Mouse (Mus musculus): ENCODE data around the gene 1600014C23Rik.

1600014C23Rik gene

DNA sequence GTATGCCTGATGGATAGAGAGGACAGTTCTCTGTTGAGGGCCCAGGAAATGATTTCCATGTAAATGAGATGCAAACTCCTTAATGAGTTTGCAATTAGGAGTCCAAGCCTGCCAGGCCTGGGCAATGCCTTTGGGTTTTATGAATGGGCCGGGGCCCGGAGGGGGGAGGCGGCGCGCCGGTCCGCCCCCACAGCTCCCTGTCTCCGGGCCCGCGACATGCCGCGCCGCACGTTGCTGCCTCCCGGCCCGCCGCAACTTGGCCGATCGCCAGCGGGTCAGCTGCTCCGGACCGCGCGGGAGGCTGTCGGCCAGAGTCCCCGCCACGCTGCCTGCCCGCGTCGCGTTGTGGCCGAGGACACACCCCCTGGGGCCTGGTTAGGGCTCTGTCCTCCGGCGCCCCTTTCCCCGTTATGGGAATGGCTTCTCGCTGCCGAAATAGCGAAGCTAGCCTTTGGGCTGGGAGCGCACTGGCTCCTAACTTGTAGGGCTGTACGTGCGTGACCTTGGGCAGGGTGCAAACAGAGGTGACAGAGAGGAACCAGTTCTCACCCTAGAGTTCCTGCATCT lies at the start of gene 1600014C23Rik:
1600014C23Rik (minus strand) TSS at position 110 of the 567 bp plus-strand sequence.
- peak; percentile 75 to 76 for DNase-seq (ENCODE audit: low spot score in 2 of 2)

DNA sequence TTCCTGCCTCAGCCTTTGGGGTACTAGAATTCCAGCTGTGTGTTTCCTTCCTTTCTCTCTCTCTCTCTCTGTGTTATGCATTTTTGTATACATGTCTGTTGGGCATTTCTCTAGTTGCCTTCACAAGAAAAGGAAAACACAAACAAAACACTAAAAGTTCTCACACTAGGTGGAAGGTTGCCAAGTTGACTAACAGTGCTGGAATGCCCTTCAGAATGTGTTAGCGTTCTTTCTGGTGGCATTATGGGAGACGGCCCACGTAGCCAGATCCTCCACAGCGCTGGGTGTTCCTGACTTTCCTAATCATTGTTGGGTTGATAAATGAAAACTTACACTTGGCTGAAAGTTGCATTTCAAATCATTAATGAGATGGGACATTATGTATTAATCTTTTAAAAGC lies 44.8 kb upstream of the 1600014C23Rik start:
- DNase-seq (ENCODE audit: low spot score in 2 of 2) = no peak

DNA sequence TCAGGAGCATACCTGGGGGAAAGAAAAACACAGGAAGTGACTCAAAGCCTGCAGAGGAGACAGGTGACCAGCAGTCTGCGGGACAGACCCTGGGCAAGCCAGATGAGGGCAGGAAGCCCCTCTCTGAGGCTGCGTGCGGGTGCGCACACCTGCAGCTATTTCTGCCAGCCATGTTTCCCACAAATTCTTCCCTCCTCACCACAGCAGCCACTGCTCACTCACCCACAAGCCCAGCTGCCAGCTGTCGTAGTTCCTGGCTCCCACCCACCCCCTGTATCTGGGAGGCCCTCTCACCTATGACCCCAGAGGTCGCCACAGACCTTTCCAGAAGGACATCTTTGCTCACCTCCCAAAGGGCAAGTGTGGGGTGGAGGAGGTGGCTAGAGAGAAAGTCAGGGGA lies 43.8 kb upstream of the 1600014C23Rik start:
- no peak for DNase-seq (ENCODE audit: low spot score in 2 of 2)

DNA sequence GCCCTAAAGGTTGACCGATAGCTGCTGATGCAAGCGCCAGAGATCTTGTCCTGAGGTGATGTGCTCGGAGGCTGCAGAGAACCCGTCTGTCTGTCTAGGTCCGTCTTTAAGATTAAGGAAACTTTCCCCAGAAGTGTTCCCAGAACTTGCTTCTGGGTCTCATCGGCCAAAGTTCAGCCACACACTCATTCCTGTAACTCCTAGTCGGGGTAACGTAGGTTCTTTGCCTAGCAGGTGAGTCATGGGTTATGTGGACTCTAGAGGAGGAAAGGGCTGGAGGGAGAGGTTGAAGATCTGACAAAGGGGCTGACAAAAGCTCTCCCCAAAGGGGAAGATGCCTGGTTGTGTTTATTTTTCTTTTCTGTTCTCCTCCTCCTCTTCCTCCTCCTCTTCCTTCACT lies 42.5 kb upstream of the 1600014C23Rik start:
- no peak for DNase-seq (ENCODE audit: low spot score in 2 of 2)

DNA sequence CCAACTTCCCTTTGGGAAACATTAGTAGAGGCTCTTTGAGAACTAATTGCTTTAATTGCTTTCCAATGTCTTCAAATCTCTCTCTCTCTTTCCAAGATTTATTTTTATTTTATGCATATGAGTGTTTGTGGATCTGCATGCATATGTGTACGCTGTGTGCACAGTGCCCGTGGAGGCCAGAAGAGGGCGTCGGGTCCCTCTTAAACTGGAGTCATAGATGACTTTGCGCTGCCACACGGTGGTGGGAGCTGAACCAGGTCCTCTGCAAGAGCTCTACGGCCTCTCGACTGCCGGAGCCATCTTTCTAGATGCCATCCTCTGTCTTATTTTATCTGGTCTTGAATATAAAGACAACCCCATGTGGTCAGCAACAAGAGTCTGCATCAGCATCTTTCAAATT lies 41.8 kb upstream of the 1600014C23Rik start:
- no peak for DNase-seq (ENCODE audit: low spot score in 2 of 2)

DNA sequence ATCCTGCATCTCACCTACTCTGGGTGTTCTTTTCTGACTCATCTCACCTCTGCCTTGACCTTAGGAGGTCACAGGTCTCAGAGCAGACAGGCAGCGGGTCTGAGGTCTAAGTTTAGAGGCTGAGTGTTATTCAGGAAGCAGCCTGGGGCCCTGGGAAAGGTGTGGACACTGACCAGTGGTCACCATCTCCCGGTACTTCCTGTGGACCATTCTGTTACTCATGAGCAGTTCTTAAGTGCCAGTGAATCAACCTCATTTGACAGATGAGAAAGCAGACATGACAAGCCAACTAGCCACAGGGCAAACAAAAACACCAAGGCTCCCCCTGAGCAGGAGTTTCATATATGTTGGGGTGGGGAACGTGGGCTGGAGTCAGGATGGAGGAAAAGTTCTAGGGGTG lies 38.9 kb upstream of the 1600014C23Rik start:
- no peak for DNase-seq (ENCODE audit: low spot score in 2 of 2)

DNA sequence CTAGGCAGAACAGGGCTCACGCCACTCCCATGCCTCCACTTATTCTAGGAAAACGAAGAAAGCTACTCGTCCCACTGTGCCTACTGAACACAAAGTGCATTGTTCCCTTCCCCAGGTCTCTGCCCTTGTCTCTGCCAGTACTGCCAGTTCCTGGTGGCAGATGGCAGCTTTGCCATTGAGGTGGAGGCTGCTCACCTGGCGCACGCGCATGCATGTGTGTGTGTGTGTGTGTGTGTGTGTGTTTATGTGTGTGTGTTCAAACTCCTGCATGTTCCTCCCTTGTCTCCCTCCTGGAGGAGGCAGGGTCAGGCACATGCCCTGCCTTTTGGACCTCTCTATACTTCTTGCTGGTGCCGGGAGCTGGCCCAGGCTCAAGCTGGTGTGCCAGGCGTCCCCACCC lies 38.5 kb upstream of the 1600014C23Rik start:
- no peak for DNase-seq (ENCODE audit: low spot score in 2 of 2)

DNA sequence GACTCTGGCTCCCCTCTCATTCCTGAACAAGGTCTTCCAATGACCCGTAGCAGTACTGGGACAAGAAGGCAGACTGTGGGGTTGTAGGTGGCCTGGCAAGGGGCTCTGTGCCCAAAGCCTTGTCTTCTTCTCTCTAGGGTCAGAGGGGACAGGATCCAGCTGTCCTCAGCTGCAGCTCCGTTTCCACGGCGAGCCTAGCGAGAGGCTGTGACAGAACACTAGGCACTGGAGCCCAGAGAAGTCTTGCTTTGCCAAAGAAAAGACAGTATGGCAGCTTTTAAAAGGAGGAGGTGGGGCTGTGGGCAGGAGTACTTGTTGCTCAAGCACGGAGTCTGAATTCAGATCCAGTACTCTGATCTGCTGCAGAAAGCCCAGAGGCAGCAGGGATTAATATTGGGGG lies 36.8 kb upstream of the 1600014C23Rik start:
- no peak for DNase-seq (ENCODE audit: low spot score in 2 of 2)

DNA sequence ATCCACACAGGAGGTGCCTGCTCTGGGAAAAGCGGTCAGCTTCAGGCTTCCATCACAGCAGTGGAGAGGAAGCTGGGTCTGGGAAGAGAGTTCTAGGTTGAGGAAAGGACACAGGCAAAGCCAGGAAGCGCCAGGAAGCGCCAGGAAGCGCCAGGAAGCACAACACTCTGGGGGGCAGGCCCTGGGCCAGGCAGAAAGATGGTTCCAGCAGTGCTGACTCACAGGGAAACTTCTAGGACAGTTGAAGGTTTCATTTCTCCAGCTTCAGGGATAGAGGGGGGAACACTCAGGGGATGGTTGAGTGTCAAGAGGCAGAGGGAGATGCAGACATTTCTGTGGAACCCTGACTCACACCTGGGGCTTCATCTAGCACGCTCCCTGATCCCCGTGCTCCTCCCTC lies 36.2 kb upstream of the 1600014C23Rik start:
- DNase-seq (ENCODE audit: low spot score in 2 of 2) = no peak

DNA sequence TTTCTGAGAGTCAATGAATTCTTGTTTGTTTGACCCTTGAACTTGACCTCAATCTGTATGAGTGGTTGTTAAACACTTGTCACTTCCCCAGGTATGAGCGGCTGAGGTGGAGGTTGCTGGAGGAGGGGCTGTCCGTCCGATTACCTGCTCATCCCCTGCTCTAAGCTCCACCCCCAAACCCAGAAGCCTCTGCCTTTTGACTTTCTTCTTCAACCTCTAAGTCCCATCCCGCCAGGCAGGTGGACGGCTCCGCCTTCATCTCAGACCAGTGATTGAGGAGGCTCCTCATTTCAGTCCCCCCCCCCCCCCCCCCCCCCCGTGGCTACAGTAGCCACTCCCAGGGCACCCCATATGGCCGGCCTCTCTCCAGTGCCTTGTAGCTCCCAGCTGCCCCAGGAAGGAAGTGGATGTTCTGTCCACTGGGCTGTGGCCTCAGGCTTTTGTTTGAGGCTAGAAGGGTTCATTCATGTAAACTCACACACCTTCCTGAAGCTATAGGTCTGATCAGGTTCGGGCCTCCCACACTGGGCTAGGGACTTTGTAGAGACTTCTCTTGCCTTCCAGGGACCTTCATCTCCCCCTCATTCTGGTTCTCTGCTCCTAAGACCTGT lies 34.0 kb upstream of the 1600014C23Rik start:
- no peak for DNase-seq (ENCODE audit: low spot score in 2 of 2)

DNA sequence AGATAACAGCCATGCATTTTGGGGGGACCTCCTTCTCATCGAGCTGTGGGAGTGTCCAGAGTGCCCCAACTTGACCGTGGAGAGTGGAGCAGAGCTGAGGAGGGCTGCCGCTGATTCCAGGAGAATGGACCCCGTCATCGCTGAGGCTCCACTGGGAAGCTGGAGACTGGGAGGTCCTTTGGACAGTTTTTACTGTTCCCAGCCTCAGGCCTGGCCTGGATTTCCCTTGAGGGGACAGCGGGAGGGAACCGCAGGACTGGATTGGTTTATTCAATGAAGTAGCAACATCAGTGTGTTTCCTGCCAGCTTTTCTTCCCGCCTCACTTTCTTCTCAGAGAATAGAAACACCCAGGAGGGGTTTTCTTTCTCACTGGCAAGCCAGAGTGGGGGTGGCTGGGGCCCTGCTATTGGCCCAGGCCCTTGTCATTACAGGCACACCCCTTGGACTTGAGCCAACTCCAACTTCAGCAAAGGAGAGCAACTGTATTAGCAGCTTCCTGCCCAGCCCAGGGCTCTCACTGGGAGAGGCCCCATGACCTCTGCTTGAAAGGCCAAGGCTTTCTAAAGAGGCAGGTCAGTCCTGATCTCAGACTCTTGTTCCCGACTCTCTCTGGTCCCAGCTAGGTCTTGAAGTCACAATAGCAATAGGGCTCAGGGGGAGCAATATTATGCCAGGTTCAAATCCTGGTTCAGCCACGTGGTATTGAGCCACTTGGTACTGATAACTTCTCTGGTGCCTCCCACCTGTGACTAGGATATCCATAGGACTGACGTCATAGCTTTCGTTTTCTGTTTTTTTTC lies 33.3 kb upstream of the 1600014C23Rik start:
- DNase-seq (ENCODE audit: low spot score in 2 of 2) = peak; percentile 54 to 78

DNA sequence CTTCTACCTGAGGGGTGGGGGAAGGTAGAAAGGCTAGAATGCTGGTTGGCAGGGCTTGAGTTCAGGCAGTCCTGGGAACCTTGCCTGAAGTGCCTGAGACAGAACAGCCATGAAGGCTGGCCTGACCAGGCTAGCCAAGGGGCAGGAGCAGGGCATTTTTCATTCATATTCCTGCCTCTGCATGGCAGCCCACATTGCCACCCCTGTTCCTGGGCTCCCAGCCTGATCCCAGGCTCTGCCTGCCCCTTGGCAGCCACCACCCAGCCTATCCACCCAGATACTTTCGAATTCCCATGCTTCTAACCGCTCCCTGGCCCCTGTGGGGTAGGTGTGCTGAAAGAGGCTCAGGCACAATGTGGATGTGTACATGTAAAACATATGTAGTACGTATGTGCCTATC lies 32.3 kb upstream of the 1600014C23Rik start:
- DNase-seq (ENCODE audit: low spot score in 2 of 2) = no peak

DNA sequence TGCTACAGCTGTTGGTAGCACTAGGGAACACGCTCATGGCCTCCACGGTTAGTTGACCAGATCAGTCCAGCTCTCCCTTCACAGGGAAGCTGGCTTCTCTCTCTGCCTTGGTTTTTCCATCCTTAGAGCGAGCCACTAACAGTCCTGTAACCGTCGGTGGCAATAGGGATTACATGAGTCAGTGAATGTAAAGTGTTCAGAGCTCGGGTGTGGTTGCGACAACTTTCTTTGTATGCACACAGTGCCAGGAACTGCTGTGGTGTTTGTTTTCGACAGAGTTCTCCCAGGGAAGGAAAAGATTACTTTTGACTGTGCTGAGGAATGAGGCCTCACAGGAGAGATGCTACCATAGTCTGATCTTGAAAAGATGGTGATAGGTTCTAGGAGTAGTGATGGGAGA lies 29.5 kb upstream of the 1600014C23Rik start:
- DNase-seq (ENCODE audit: low spot score in 2 of 2) = no peak

DNA sequence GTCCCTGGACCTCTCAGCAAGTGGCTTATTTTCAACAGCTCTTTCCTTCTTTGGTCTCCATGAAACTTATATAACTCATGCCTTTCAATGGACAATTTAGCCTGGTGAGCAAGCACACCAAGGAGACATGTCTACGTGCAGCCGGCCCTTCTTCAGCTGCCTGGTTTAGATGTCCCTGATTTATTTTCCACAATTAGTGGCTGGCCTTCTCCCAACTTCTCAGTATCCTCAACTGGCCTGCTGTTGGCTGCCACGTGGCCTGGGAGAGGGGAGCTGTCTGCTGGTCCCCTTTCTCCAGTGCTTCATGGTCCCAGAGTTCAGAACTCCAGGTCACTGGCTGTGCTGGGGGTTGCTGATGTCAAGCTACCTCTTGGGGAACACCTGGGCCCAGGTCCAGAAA lies 28.3 kb upstream of the 1600014C23Rik start:
- DNase-seq (ENCODE audit: low spot score in 2 of 2) = no peak

DNA sequence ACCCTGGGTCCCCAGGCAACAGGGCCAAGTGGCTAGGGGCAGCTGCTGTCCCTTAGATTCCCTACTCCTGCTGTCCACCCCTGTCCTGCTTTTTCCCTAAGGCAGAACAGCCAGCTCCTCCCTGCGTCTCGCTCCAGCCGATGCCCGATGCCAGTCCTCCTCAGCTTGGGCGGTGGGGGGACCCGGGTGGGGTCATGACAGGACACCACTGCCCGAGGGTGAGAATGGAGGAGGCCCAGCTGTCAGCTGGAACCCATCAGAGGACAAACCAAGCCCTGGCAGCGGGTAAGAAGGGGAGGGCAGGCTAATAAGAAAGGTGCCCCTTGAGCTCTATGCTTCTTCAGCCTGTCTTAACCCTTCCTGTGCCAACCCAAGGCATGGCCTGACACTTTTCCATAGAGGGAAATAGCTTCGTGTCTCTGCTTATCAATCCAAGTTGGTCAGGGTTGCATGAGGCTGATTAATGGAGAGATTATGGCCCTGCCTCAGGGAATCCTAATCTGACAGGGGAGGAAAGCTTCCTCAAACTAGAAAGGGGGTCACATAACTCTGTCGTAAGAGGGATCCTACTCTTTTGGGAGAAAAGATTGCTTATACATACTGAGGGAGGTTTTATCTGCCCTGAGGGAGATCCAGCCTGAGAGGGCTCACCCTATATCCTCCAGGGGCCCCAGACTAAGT lies 27.5 kb upstream of the 1600014C23Rik start:
- no peak for DNase-seq (ENCODE audit: low spot score in 2 of 2)

DNA sequence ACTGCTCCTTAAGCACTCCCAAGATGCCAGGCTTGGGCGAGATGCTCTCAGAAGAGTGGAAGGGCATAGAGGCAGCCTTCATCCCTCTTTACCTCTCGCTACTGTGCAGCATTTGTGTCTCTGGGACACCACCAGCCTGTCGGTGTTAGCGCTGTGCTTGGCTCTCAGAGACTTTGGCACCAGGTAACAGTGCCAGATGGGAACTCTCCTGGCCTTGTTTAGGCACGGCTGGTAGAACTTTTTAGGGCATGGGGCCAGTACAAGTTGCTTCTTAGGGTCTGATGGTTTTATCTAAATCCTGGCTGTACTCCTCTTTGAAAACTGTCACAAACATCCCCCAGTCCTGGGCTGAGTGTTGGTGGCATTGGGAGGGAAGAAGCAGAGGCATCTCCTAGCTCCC lies 26.1 kb upstream of the 1600014C23Rik start:
- DNase-seq (ENCODE audit: low spot score in 2 of 2) = no peak

DNA sequence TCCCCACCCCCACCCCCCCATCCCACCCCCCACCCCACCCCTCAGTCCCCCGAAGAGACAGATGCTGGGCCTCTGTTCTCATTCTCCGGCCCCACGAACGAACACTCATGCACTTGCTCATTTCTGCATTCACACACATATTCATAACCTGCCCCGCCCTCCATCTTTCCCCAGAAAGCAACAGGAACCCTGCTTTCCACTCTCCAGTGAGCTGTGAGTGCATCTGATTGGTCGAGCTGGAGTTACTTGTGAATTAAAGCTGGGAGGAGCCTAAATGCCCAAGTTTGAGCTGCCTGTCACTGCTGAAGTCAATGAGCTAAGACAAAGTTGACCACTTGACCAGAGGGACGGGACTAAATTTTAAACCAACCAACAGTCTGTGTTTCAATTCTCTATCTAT lies 25.2 kb upstream of the 1600014C23Rik start:
- DNase-seq (ENCODE audit: low spot score in 2 of 2) = no peak

DNA sequence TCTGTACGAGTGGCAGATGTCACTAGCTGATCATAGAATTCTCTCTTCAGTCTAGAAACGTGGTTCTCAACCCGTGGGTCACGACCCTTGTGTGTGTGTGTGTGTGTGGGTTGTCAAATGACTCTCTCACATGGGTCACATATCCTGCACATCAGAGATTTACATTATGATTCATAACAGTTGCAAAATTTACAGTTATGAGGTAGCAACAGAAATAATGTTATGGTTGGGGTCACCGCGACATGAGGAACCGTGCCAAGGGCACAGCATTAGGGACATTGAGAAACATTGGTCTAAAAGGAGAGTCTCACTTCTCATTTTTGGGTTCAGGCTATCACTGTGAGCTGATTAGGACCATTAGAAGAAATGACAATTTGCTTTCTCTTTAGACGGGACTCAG lies 24.3 kb upstream of the 1600014C23Rik start:
- no peak for DNase-seq (ENCODE audit: low spot score in 2 of 2)

DNA sequence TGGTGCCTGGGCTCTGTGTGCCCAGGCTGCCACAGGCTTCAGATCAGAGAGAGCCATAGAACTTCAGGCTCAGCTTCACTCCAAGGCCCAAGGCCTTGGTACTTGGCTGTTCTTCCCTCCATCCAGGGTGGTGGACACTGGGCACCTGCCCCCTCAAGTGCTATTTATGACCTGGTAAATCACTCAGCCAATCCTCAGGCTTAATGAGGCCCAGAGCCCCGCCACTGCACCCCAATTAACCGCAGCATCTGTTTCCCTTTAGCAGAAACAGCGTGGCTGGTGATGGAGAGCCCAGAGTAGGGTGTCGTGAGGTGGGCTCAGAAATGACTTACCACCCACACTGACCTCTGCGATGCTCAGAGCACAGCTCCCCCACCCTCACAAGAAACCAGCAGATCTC lies 23.2 kb upstream of the 1600014C23Rik start:
- DNase-seq (ENCODE audit: low spot score in 2 of 2) = no peak

DNA sequence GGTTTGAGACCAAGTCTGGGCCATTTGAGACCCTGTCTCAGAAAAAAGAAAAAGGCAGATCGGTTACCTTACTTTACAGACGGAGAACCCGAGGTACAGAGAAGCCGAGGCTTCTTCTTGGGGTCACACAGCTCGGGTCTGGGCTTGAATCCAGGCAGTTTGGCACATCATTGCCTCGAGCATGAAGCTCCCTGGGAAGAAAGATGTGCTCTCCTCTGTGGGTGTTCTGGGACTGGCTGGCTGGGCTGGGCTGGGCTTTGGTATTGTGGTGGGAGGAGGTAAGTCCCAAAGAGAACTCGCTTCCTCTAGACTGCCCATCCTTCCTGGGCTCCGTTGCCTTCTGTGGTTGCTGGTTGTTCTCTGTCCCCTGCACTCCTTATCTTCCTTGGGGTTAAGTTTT lies 22.7 kb upstream of the 1600014C23Rik start:
- DNase-seq (ENCODE audit: low spot score in 2 of 2) = no peak

DNA sequence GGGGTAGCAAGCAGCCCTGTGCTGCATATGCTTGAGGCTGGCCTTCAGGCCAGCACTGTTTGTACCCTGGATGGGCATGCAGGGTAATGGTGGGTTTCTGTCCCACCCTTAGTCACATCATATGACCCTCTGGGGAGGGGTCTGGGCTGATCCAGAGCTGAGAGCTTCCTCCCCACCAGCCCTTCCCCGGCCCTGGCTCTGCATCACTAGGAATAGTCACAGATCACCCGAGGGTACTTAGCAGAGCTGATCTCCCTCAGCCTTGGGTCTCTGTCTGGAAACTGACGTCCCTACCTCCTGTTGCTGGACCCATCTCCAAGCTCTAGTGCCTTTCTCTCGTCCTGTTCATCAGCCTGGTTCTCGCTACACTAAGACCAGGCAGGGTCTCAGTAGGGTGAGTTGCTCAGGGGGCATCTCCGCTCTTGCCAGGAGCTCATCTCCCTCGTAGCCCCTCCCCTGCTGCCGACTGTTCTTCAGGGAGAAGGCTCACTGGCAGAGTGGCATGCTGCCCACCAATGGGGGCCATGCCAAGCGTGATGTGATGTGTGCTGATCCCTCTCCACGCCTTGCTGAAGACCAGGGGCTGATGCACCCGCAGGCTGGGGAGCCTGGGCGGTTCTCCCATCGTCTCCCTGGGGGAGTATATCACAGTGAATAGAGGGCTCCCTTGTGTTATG lies 20.7 kb upstream of the 1600014C23Rik start:
- peak; percentile 73 to 81 for DNase-seq (ENCODE audit: low spot score in 2 of 2)

DNA sequence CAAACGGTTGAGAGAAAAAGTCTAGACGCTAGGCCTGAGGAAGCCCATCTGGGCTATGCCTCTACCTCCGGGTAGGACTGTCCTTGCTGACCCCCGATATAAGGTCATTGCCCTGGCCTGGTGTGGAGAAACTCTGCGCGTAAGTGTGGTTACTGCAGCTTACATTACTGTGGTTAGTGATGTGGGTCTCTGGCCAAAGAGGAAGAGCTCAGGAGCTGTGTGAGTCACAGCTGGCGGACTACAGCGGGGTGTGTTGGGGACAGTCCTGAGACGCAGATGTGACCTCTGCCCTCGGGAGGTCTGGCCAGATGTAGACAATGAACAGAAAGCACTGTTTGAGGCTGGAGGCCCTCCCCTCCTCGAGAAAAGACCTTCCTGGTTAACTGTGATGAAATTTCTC lies 19.0 kb upstream of the 1600014C23Rik start:
- DNase-seq (ENCODE audit: low spot score in 2 of 2) = no peak
